Mouse (Mus musculus) intestine, postnatal 0 days (tissue): ENCODE data around the gene 4930568D16Rik. TPM values are rescaled to one million over a fixed set of nuclear protein-coding genes. Genes with fewer than 3 reads are reported as not detected.

Source experiments
- ATAC-seq: fragments of 200-750 bp; cut with Nextera tagmentation; 2 replicates; pipeline ENCODE4 v1.8.0; 2017; ENCODE audit warnings: mild to moderate bottlenecking, moderate TSS enrichment, moderate library complexity
- H3K27ac ChIP-seq: fragments of 300-500 bp; sonication (generic); 2 replicates; pipeline ENCODE4 v1.5.1; 2014; ENCODE audit warnings: mild to moderate bottlenecking, low read depth, low read length, moderate library complexity
- H3K27me3 ChIP-seq: fragments of 300-500 bp; sonication (generic); replicated peaks from 2 replicates; pipeline ENCODE4 v1.6.1; 2014; ENCODE audit warnings: low read length, mixed read lengths; ENCODE audit not compliant: control insufficient read depth, insufficient read depth
- H3K36me3 ChIP-seq: fragments of 300-500 bp; sonication (generic); 2 replicates; pipeline ENCODE4 v1.6.1; 2014; ENCODE audit warnings: mild to moderate bottlenecking, moderate library complexity; ENCODE audit not compliant: control insufficient read depth, insufficient read depth
- H3K4me1 ChIP-seq: fragments of 300-500 bp; sonication (generic); replicated peaks from 2 replicates; pipeline ENCODE4 v1.6.1; 2014; ENCODE audit warnings: antibody characterized with exemption, low read length, mixed read lengths; ENCODE audit not compliant: control insufficient read depth, insufficient read depth
- H3K4me2 ChIP-seq: fragments of 300-500 bp; sonication (generic); replicated peaks from 2 replicates; pipeline ENCODE4 v1.6.1; 2014; ENCODE audit warnings: low read depth, mild to moderate bottlenecking, moderate library complexity
- H3K4me3 ChIP-seq: fragments of 300-500 bp; sonication (generic); 2 replicates; pipeline ENCODE4 v1.5.1; 2014; ENCODE audit warnings: low read depth, low read length
- H3K9ac ChIP-seq: fragments of 300-500 bp; sonication (generic); 2 replicates; pipeline ENCODE4 v1.6.1; 2014; ENCODE audit warnings: mild to moderate bottlenecking, low read depth, low read length
- H3K9me3 ChIP-seq: fragments of 300-500 bp; sonication (generic); 2 replicates; pipeline ENCODE4 v1.6.1; 2016; ENCODE audit warnings: mixed run types; ENCODE audit not compliant: control insufficient read depth
- CTCF ChIP-seq: sonication (generic); IDR thresholded peaks from 2 replicates; pipeline ENCODE4 v1.5.1; 2016; ENCODE audit warnings: low read depth, mild to moderate bottlenecking, control low read depth, antibody characterized with exemption, moderate library complexity
- WGBS: fragments of 180-500 bp; shearing (Covaris S2); extraction: QIAGEN DNeasy Blood & Tissue Kit; methylation state at CpG from one replicate; pipeline ENCODE4 v1.1.7; 2014; 5-methylcytosine and 5-hydroxymethylcytosine counted together
- polyA plus RNA-seq: library from polyadenylated mRNA; unstranded; fragments of >200 nt; fragmentation: Nextera tagmentation; extraction: Ambion mirVana; gene quantifications from 2 replicates; pipeline ENCODE4 v1.2.1, GENCODE M21; 2015

The 4930568D16Rik gene
- polyA plus RNA-seq, 1 experiment from 2014 or later = not detected

GRCm38 (mm10) chr2:35328064-35328792 lies 39.3 kb downstream of the 4930568D16Rik start:
- 44% methylated on average over 11 of the region's 11 CpGs for WGBS

GRCm38 (mm10) chr2:35327583-35327982 lies 39.9 kb downstream of the 4930568D16Rik start:
- no peak overlapping the region for H3K9ac ChIP-seq
- H3K36me3 ChIP-seq = peaks cover 7% of the 10 kb centered on the region; the same call in 1 of the 2 replicates
- no peaks in the 10 kb centered on the region for H3K27me3 ChIP-seq
- no peak overlapping the region for H3K4me3 ChIP-seq
- 51% methylated on average over 10 of the region's 10 CpGs for WGBS
- no peak for ATAC-seq
- H3K4me2 ChIP-seq = no peak overlapping the region
- no peaks in the 10 kb centered on the region for H3K9me3 ChIP-seq
- H3K4me1 ChIP-seq = 0 out of 2 replicates have a peak, but pooled peaks cover under 1% of the 10 kb centered on the region
- TF ChIP-seq CTCF = no peak
- H3K27ac ChIP-seq = no peak overlapping the region

More at GRCm38 (mm10) chr2:35328064-35328792, 39.3 kb downstream of the 4930568D16Rik start:
- Histone ChIP-seq H3K4me2 (no peak overlapping the region), H3K36me3 (peaks cover 6% of the 10 kb centered on the region; the same call in 1 of the 2 replicates), H3K4me3 (no peak overlapping the region), H3K4me1 (0 out of 2 replicates have a peak, but pooled peaks cover 5% of the 10 kb centered on the region), H3K9me3 (no peaks in the 10 kb centered on the region), H3K9ac (no peak overlapping the region), H3K27me3 (no peaks in the 10 kb centered on the region), H3K27ac (no peak overlapping the region)
- ATAC-seq = no peak
- no peak for TF ChIP-seq CTCF

- 63% methylated on average over 1 of the region's 1 CpGs for WGBS
- H3K9me3 ChIP-seq = no peaks in the 10 kb centered on the region
- H3K36me3 ChIP-seq = peaks cover 12% of the 10 kb centered on the region; the same call in 1 of the 2 replicates
- H3K9ac ChIP-seq = no peak overlapping the region
- no peak overlapping the region for H3K27ac ChIP-seq
- no peaks in the 10 kb centered on the region for H3K4me1 ChIP-seq
- no peak overlapping the region for H3K4me3 ChIP-seq
- no peaks in the 10 kb centered on the region for H3K27me3 ChIP-seq
- H3K4me2 ChIP-seq = no peak overlapping the region
- ATAC-seq = no peak
- no peak for TF ChIP-seq CTCF
These were observed 40.6 kb downstream of the 4930568D16Rik start for GRCm38 (mm10) chr2:35326931-35327330.

GRCm38 (mm10) chr2:35325930-35326329 lies 41.6 kb downstream of the 4930568D16Rik start:
- Histone ChIP-seq H3K9ac (no peak overlapping the region), H3K4me2 (no peak overlapping the region), H3K4me3 (no peak overlapping the region), H3K9me3 (no peaks in the 10 kb centered on the region), H3K27me3 (no peaks in the 10 kb centered on the region), H3K4me1 (no peaks in the 10 kb centered on the region), H3K27ac (no peak overlapping the region), H3K36me3 (peaks cover 22% of the 10 kb centered on the region)
- no peak for ATAC-seq
- no peak for TF ChIP-seq CTCF
- whole genome bisulfite sequencing = 59% methylated on average over 10 of the region's 10 CpGs

- ATAC-seq = peak; percentile 70; the same call in 1 of the 2 replicates
- peaks cover 44% of the 10 kb centered on the region for H3K36me3 ChIP-seq
- H3K27ac ChIP-seq = no peak overlapping the region
- no peak overlapping the region for H3K4me2 ChIP-seq
- 61% methylated on average over 10 of the region's 10 CpGs for WGBS
- H3K9ac ChIP-seq = no peak overlapping the region
- H3K9me3 ChIP-seq = no peaks in the 10 kb centered on the region
- H3K4me3 ChIP-seq = no peak overlapping the region
- H3K4me1 ChIP-seq = no peaks in the 10 kb centered on the region
- TF ChIP-seq CTCF = no peak
- no peaks in the 10 kb centered on the region for H3K27me3 ChIP-seq
These were observed 44.9 kb downstream of the 4930568D16Rik start for GRCm38 (mm10) chr2:35322404-35323164.

GRCm38 (mm10) chr2:35320399-35320798 lies 47.1 kb downstream of the 4930568D16Rik start:
- no peak for TF ChIP-seq CTCF
- H3K4me2 ChIP-seq = no peak overlapping the region
- no peak for ATAC-seq
- 92% methylated on average over 15 of the region's 15 CpGs for WGBS
- H3K9me3 ChIP-seq = no peaks in the 10 kb centered on the region
- H3K27me3 ChIP-seq = no peaks in the 10 kb centered on the region
- H3K4me1 ChIP-seq = no peaks in the 10 kb centered on the region
- no peak overlapping the region for H3K4me3 ChIP-seq
- H3K36me3 ChIP-seq = peaks cover 59% of the 10 kb centered on the region
- no peak overlapping the region for H3K9ac ChIP-seq
- H3K27ac ChIP-seq = no peak overlapping the region
